Mouse (Mus musculus) erythroid progenitor cell, adult 5-6 weeks (primary cell): Measurements from ENCODE around the gene Fuca1. TPM values are rescaled to one million over a fixed set of nuclear protein-coding genes. Genes with fewer than 3 reads are reported as not detected.

Source experiments
- ATAC-seq: replicated peaks from 2 replicates; pipeline ENCODE4 v1.8.0; 2016; ENCODE audit warnings: moderate number of reproducible peaks, mild to moderate bottlenecking, moderate TSS enrichment, inconsistent platforms; ENCODE audit not compliant: poor library complexity, low FRiP score, severe bottlenecking
- total RNA-seq, 2 experiments: library from RNA; stranded (forward) in 1 of 2; stranded (reverse) in 1 of 2; fragments of 150-400 nt in 1 of 2; fragments of 186-747, 209-891 nt in 1 of 2; gene quantifications; 2 replicates each; pipeline versions ENCODE4 v1.2.3 to v1.2.4; 2015 to 2017; ENCODE audit warnings: low replicate concordance in 2 of 2

Gene Fuca1
- total RNA-seq, 2 experiments from 2014 or later: 38.9 to 45.3 TPM

DNA sequence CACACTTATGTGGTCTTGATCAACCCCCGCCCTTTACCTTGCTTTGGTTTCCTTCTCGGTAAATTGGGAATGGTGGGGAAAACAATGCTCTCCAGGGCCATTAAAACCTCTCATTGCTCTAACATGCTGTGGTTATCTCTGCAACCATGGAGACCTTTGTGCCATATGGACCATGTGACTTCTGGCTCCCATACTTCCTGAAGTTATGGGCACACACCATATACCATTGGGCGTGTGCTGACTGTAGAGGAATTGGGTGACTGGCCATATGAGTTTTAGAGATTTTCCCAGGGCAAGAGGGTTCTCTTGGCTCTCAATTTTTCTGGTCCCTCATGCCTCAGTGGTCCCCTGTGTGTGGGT, 1.3 kb upstream of the Fuca1 start:
- ATAC-seq: no peak

DNA sequence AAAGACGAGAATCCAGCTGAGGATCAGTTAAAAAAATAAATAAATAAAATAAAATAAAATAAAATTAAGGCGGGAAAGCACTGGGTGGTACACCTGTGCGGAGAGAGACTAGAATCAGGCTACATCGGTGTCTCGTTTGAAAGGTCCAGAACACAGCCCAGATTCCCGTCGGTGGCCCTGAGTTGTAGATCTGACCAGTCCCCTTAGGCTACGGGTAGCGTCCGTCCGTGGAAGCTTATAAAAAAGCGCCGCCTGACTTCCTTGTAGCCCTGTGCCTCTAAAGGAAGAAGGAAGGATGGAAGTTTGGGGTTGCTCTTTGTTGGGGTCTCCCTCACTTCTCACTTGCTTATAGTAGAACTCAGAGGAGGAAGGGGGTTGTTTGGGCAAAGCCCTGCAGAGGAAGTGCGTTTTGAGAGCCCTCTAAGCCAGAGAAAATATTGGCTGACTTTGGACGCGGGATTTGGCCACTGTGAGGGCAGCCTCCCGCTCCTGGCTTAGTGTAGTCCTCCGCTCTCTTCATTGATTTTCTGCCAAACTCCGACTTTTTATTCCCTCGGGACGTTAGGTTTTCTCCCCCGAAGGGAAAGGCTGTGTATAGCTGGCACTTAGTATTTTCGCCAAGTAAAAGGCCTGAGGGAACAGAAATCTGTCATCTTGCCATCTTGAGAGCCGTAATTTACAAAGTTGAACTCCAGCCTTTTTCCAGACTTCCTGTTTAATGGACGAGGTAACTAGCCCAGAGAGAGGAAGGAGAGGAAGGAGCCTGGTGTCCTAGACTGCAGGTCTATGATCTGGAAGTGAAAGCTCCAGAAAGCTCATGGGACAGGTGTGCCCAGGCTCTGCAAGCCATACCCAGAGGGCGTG, 954 bp downstream of the Fuca1 start:
- no peak for ATAC-seq

DNA sequence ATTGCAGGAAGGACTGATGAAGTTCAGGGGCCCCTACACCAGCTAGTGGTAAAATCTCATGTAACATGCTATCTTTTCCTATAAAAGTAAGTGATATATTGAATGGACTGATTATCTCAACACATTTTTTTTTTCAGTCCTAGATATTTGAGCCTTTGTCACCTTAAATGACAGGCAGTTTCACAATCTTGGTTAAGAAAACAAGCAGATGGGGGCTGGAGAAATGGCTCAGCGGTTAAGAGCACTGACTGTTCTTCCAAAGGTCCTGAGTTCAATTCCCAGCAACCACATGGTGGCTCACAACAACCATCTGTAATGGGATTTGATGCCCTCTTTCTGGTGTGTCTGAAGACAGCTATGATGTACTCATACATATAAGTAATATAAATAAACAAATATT, 1.7 kb downstream of the Fuca1 start:
- no peak for ATAC-seq

DNA sequence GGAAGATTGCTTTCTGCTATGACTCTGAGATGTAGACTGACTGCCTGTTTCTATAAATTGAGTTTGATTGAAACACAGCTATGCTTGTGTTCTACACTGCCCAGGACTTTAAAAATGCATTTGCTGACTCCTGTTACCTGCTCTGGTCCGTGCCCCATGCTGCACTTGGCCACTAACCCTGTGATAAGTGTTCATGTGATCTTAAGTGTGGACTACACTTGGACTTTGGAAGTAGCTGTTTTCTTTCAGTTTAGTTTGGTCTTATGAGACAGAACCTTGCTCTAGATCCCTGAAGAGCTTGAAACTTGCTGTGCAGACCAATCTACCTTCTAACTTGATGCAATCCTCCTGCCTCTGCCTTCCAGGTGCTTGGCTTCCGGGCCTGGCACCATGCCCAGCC, 3.9 kb downstream of the Fuca1 start:
- no peak for ATAC-seq

DNA sequence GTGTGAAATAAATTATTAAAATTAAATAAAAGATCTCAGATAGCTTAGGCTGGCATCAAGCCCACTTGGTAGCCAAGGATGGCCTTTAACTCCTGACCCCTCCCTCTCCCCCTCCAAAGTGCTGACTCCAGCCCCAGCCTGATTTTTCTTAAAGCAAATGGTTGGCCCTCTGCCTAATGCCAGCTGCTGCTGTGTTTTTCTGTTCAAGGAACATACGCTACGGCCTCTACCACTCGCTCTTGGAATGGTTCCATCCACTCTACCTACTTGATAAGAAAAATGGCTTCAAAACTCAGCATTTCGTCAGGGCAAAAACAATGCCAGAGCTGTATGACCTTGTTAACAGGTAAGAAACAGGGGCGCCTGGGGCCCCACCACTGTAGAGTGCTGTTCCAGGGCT, 4.8 kb downstream of the Fuca1 start:
- no peak for ATAC-seq

DNA sequence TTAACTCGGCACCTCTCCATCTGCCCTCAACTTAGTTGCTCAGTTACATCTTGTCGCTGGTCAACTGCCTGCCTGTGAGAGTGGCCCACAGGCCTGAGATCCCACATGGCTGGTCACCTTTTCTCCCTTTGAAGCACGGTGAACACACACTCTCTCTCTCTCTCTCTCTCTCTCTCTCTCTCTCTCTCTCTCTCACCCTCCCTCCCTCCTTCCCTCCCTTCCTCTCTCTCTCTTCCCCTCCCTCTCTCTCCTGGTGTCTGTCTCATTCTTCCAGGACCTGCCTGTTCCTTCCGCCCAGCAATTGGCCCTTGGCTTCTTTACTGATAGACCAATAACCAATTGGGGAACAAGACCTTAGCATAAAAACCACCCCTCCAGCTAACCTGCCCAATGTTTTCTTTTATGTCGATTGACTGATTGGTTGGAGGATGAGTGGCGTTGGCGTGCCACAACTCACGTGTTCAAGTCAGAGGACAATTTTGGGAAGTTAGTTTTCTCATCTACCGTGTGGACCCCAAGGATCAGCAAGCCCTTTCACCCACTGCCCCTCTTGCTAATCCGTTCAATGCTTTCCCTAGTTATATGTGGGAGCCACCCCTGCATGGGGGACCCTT, 5.8 kb downstream of the Fuca1 start:
- no peak for ATAC-seq

DNA sequence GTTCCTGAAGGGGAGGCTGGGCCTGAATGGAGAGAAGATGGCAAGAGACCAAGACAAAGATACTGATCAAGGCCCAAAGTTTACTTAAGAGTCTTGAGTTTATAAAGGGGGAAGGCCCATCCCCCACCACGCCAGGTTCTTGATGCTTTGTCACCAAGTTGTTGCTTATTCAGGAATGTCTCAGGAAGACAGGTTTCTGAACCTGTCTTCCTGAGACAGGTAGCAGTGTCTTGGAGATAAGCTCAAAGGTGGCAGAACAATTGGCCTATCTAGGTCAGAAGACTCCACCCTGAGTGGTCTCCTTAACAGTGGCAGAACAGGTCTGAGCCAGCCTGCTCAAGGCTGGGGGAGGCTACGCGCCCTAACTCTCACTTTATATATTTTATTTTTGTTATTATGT, 6.3 kb downstream of the Fuca1 start:
- no peak for ATAC-seq

DNA sequence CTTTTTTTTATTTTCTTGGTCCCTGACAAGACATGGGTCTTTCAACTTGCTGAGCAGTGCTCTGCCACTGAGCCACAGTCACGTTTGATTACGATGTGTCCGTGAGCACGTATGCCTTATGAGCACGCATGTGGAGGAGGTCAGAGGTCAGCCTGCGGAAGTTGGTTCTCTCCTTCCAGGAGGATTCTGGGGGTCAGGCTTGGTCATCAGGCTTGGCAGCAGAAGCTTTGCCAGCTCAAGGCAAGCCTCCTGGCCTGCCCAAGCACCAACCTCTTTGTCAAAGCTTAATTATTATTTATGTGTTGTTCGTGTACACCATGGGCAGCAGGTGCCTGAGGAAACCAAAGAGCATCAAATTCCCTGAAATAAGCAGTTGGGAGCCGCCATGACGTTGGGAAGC, 7.8 kb downstream of the Fuca1 start:
- no peak for ATAC-seq

DNA sequence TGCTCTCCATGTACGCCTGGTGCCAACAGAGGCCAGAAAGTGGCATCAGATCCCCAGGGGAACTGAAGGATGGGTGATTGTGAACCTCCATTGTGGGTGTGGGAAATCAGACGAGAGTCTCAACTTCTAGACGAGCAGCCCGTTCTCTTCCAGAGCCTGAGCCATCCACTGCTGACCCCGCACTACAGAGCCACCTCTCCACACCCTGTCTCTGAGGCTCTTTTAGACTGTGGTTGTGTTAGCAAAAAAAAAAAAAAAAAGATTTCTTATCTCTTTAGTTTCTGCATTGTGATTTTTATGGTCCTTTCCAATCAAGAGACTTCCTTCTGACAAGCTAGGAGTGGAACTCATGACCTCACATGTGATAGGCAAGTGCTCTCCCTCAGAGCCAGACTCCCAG, 8.9 kb downstream of the Fuca1 start:
- no peak for ATAC-seq

DNA sequence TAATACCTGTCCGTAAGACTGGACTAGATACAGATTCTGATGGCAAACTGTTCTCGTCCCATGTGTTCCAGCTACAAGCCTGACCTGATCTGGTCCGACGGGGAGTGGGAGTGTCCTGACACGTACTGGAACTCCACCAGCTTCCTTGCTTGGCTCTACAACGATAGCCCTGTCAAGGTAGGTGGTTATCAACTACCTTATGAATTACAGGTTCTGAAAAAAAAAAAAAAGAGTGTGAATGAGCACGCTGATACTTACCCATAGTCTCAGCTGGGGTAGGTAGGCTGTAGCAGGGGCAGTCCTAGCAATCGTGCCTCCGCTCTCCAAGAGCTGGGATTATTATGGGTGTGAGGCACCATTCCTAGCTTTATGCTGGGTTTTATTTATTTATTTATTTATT, 9.3 kb downstream of the Fuca1 start:
- no peak for ATAC-seq

DNA sequence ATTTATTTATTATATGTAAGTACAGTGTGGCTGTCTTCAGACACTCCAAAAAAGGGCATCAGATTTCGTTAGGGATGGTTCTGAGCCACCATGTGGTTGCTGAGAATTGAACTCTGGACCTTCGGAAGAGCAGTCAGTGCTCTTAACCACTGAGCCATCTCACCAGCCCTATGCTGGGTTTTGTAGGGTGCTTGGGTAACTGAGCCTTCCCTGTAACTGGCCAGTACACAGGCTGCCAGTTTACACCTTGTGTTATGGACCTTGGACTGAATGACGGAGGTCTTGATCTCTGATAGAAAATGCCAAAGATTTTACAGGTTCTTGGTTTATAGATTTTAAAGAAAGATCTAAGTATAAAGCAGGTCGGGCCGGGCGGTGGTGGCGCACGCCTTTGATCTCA, 9.7 kb downstream of the Fuca1 start:
- ATAC-seq: no peak

DNA sequence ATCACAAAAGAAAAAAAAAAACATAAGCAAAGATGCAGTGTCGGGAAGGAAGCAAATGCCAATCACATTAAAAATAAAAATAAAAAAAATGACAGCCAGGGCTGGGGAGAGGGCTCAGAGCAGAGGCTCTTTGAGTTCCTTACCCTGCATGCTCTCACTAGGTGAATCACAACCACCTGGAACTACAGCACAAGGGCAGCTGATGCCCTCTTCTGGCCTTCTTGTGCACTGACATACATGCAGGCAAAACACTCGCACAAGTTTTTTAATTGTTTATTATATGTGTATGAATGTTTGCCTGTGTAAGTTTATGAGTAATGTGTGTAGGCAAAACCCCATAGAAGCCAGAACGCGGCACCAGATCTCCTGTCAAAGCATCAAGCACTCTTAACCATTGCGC, 11.3 kb downstream of the Fuca1 start:
- peak; percentile 61; the same call in 1 of the 2 replicates for ATAC-seq

DNA sequence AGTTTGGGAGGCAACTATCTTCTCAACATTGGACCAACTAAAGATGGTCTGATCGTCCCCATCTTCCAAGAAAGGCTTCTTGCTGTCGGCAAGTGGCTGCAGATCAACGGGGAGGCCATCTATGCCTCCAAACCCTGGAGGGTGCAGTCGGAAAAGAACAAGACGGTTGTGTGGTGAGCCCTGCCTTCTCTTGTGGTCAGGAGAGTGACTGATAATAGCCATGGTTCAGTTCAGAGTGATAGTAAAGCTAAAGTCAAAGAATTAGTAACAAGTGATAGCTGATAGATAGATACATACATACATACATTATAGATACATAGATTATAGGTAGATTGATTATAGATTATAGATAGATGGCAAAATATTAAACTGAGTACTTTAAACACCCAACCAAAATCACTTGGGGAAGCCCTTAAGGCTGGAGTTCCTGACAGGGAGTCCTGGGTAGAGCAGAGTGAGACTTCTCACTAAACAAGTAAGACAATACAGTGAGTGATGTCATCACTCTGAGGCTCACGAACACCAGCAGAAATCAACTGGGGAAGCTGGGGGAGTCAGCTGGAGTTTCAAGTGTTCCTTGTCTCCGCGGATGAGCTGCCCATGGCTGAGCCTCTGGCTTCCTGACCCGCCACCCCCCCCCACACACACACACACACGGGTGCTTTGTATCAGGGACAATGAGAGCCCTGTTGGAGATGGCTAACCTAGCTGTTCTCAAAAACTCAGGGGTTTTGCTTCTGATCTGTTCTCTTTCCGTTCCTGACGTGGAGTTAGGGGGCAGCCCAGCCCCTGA, 14.4 kb downstream of the Fuca1 start:
- ATAC-seq: no peak

DNA sequence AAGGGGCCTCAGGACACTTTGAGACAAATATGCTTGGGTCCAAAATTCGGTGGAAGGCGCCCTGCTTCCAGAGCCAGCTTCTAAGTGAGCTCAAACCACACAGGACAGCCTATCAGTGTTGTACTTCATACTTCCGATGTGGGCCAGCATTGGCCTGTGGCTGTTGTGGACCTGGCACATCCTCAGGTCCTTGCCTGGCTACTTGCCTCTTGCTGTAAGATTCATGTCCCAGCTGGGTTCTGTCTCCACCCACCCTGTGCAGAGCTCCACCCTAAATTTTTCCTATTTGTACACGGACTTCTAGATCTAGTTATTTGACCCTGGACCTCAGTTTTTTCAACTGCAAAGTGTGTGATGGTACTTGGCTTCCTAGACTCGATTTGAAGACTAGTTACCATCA, 15.0 kb downstream of the Fuca1 start:
- peak; percentile 72 for ATAC-seq

DNA sequence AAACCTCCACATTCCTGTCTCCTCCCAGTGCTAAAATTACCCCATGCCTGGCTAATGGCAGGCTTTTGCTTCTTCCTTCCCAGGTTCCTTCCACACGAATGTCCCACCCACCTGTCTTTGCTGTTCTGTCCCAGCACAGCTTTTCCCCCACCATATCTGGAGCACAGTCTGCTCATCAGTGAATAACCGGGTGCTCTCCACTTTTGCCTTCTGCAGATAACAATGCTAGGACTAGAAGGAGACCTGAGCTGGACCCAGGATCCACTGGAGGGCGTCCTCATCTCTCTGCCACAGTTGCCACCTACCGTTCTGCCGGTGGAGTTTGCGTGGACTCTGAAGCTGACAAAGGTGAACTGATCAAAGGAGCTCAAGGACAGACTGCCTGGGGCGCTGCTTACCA, 18.3 kb downstream of the Fuca1 start:
- ATAC-seq: 0 out of 2 replicates have a peak, but pooled peaks have one; percentile 37

DNA sequence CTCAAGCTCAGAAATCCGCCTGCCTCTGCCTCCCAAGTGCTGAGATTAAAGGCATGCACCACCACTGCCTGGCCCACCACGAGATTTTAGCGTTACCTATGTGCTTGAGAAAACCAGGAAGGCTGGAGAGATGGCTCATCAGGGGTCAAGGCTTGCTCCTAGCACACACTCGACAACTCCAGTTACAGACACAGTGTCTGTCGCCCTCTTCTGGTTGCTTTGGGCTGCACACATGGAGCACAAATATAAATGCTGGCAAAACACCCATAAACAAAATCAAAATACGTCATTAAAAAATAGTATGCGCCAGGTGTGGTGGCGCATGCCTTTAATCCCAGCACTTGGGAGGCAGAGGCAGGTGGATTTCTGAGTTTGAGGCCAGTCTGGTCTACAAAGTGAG, 20.5 kb downstream of the Fuca1 start:
- ATAC-seq: peak; percentile 69

DNA sequence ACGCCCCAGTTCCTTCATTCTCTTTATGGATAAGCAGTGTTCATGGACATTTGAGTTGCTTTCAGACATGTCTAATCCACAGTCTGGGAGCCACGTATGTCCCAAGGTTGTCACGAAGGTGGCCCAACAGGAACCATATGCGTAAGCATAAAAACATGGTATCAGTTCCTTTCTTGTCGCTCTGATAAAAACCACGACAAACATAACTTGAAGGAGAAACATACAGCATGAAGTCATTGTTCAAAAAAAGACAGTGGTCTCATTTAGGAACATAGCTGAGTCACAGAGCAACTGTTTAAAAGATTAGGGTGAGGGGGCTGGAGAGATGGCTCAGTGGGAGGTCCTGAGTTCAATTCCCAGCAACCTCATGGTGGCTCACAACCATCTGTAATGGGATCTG, 21.7 kb downstream of the Fuca1 start:
- ATAC-seq: no peak

DNA sequence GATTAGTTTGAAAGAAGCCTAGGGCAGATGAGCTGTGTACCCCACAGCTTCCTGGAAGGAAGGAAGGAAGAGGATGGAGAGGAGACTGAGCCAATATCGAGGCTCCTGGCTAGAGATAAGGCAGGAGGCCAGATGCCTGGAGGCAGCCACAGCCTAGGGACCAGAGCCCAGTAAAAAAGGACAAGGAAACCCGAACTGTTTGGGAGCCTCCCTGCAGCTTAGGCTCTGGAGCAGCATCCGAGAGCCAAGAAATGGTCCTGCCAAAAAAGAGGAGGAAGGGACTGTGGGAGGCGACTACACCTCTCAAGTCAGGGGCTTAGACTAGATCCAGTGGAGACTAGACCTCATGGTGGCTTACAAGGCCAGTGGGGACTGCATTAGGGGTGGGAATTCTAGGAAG, 22.9 kb downstream of the Fuca1 start:
- ATAC-seq: no peak

DNA sequence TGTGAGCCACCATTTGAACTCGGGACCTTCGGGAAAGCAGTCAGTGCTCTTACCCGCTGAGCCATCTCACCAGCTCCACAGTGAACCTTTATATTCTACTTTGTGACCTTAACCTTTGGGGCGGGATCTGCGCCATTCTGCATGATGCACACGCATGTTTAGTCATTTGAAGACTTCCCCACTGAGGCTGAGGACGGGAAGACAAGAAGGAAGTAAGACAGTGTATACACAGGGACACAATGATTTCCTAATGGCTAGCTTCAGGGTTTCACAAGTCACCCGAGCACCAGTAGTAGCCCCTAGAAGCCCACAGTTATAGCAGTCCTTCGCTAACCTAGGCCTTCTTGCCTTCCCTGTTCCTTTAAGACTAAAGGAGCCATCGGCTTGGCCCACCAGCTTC, 25.2 kb downstream of the Fuca1 start:
- no peak for ATAC-seq

DNA sequence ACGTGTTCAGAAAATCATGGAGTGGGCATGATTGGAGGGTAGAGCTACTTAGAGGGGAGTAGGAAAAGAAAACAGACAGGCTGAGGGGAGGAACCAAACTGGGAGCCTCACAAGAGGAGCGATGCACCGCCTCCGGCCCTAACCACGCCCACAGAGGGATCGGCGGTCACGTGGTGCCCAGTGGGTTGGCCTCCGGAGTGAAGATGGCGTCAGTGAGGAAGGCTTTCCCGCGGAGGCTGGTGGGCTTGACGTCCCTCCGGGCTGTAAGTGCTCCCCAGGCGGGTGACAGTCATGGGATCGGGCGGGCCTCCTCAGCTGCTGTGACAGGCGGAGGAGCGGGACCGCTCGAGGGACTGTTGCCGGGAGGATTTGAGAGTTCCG, 25.7 kb downstream of the Fuca1 start, which contains the start of gene Hmgcl:
Gene Hmgcl (plus strand): TSS at position 171 of the 381 bp plus-strand sequence.
- ATAC-seq: peak; percentile 99
